Mouse (Mus musculus): Measurements from ENCODE around the gene Ski.

Ski gene

DNA sequence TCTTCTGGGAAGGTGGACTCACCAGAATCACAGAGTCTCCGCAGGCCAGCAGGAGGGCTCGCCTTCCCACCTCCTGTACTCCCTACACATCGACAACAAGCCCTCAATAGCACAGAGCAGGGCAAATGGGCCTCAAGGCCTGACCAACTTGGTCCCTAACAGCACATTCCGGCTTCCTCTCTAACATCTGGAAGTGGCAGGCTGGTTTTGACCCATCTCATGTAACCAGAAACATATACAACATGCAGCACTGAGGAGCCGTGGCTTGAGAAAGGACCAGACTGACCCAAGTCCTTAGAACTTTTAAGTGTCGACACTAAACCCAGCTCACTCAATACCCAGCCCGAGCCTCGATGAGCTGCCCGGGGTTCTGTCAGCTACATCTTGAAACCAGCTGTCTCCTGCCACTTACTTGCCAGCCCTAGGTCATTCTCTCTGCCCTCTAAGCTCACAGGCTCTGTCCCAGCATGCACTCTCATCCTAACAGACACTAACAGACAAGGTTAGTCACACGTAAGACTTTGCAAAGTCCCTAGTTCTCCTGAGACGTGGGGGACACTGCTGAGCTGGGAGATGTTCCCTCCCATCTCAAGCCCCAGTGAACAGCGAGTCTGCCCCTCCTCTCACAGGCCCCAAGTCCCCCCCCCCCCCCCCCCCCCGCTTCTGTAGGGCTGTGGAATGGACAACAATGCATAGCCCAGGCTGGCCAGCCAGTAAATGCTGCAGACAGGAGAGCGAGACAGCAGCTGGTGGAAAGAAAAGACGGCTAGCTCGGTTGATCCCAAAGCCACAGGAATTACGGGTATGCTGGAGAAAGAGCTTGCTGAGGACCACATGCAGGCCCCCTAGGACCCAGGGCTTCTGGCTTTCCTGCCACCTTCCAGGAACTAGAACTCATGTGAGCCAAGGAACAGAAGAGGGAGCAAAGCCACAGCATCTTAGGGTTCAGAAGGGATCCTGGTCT lies 48.3 kb downstream of the Ski start:
- DNase-seq, result no peak

DNA sequence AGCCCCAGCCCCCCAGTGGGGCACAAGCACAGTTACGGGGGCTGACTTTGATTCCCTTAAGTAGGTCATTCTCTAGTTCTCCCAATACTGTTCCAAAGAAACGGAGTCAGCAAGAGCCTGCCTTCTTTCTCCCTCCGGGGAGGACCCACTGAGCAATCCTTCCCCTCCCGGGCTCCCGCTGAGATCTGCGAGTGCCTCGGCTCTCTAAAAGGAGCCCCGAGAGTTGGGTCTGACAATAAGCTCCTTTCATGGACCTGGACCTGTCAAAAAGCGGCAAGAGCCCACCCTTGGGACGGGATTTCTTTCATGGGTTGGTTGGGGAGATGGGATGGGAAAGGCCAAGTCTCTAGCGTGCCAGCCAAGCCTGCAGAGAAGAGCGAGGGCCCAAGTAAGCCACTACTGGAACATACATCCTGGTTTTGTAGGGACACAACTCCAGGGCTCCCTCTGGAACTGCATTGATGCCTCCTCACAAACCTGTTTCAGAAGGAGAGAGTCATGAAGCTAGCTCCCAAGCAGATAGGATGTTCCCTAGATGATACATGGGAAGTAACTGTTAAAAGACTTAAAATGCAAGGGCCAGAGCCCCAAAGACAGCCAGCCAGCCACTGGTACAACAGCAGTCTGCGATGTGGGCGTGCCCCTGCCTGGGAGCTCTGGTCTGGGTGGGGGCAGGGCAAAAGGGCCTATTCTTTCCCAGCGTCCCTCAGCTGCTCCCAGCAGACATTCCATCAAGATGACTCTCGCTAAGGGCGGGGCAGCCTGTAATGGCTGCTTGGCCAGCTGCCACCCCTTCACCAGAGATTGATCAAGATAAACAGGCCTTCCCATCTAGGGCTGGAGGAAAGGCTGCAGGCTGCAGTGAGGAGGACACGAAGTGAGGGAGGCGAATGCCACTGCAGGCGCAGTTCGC lies 49.2 kb downstream of the Ski start:
- peak; percentile 97 to 98 for DNase-seq

DNA sequence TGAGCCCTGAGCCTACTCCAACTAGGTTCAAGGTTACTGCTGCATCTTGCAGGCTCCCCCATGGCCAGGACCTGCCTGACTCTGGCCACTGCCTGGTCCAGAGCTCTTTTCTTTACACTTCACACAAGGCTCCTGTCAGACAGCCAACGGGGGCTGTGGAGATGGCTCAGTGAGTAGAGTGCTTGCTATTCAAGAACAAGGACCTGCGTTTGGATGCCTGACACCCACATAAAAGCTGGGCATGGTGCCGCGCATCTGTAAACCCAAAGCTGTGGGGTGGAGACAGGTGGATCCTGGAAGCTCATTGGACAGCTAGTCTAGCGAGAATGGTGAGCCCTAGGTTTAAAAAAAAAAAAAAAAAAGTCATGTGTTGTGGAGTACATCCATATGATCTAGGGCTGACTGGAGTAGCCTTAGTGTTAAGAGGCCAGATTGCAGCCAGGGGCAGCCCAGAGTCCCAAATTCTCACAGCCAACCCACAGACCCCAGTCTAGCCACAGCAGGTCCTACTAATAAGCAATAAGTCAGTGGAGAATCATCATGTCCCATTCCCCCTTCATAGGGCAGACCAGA lies 50.3 kb downstream of the Ski start:
- DNase-seq, result no peak

DNA sequence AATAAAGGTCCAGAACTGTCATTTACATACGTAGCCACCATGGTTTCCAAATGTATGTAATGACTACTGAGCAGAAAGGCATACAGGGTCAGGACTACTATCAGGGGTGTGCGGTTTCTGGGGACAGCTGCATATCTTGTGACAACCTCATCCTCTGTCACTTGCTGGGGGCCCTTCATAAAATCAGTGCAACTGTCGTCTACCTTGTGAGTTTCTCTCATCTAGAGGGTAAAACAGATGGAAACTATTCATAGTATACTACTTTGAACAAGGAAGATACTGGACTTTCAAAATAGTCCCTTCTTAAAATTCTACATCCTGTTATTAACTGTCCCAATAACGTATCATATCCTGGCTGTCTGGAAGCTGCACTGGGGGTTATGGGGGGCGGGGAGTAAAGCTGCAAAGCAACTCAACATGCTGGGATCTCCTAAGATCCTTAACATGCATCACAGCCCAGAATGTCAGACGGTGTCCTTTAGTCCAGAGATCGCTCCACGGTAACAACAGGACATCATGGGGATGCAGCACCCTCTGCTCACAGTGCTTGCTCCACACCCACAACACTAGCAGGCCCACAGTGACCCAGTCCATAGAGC lies 51.7 kb downstream of the Ski start:
- DNase-seq, result no peak

DNA sequence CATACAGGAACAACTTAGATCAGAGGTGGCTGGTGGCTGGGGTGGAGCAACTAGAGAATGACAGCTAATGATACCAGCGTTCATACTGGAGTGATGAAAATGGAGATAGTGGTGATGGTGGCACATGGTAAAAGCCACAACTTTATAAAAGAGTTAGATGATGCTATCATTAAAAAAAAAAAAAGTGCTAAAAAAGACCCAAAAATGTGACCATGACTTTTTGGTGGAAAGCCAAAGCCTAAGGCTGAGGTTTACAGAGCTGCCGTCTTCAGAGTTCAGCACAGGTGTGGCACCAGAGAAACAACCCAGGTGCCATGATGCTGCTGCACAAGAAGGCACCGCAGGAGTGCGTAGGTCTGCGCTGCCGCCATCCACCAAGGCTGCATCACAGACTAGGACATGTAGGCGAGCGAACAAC lies 53.5 kb downstream of the Ski start:
- no peak for DNase-seq

DNA sequence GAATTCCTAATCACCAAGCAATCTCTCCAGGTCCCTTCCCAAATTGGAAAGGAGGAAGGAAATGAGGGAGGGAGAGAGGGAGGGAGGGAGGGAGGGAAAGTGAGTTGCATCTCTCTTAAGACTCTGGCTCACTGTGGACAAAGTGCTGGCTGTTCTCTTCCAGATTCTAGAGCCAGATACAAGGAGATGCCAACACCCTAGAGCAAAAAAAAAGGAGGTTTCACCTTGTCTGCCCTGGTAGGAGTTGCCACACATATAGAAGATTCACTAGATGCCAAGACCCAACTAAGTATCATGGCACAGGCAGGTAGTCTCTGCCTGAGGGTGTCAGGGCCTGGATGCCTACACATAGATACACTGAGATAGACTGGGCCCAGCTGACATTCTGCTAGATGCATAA lies 56.5 kb downstream of the Ski start:
- no peak for DNase-seq

DNA sequence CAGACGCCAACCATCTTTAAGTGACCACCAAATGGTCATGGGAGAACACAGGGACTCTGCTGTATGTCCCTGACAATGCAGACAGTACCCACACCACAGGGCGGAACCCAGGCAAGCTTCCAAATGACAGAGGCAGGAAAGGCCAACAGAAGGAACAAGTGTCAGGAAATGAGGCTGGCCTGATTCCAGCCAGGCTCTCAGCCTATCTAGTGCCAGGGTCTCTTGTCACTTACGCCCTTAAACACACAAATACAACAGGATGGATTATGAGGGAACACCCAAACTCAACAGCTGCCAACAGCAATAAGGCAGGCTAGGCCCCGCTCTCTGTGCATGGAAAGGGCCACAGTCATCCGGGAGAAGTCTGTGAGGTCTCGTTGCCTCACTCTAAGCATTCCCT lies 57.8 kb downstream of the Ski start:
- peak; percentile 89 to 90 for DNase-seq

DNA sequence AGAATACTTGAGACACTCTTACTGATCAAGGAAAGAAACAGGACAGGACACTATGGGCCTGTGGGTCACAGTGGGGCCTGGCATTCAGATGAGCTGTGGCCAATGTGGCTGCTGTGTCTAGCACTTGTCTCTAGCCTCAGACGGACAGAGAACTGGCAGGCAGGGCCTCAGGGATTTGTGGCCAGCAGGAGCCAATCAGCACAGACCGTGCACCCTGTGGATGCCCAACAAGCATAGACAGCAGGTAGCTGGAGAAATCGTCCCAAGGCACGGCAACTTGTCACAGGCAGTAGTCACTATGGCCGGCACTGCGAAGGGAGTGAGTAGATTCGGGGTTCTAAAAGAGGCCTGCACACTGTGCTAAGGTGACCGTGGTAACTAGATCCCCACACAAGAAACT lies 58.7 kb downstream of the Ski start:
- DNase-seq, result no peak

DNA sequence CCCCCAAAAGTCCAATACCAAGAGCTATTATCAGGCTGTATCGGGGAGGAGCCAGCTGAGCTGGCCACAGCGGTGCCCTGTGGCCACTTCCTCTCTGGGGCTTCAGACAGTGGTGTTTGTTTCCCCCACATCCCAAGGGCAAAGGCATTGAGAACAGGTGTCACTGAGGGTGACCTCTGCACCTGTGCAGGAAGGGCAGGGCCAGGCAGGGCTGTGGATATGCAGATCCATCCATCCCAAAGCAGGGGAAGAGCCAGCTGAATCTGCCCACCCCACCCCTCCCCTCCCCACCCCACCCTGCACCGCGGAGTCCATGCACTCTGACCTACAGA lies 59.1 kb downstream of the Ski start:
- DNase-seq, result peak in 1 of 2 experiments; percentile 57

DNA sequence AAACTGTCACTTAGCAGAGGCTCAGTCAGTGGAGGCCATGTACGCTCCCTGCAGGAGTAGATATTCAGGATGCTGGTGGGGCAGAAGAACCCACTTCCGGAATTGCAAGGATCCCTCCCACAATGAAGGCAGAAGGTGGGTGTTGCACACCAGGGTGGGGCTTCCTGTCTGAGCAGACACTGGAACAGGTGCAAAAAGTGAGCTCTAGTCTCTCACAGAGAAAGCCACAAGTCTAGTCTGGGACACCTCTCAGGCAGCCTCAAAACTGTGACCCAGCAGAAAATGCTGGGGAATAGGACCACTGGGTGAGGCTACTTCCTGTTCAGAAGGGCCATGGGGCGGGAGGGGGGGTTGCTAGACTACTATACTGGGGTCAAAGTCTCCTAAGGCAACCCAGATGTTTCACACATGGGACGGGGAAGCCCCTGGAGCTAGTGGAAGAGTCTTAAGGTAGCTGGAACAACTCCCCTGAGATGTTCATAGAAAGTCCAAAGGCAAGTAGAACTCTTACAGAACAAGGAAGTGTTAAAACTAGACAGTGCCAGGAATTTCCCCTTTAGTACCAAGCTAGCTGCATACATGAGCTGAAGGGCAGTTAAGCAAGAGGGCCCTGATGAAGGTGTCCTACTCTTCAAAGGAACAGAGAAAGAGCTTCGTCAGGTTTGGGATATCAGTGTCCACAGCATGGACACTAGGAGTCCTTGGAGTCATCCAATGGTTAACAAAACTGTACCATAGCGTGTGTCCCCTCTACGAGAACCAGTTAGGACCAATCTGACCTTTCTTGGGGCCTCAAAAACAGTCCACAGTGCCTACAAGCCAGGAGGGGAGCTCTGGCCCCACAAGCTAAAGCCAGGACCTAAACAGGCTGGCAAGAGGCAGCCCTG lies 59.7 kb downstream of the Ski start:
- DNase-seq, result no peak

DNA sequence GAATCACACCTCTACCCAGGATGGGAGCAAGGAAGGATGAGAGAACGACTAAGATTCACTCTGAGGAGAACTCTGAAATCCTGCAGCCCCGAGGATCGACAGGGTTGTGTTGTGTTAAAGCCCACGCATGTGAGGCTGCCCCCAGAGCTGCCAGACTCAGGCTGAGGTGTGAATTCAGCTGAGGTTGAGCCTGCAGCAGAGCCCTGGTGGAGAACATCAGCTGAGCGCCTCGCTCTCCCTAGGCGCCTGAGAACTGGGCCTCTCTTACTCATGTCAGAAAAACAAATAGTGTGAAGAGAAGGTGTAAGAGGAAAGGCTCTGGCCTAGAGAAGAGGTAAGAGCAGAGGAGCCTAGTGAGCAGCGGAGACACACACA lies 63.9 kb downstream of the Ski start:
- no peak for DNase-seq

DNA sequence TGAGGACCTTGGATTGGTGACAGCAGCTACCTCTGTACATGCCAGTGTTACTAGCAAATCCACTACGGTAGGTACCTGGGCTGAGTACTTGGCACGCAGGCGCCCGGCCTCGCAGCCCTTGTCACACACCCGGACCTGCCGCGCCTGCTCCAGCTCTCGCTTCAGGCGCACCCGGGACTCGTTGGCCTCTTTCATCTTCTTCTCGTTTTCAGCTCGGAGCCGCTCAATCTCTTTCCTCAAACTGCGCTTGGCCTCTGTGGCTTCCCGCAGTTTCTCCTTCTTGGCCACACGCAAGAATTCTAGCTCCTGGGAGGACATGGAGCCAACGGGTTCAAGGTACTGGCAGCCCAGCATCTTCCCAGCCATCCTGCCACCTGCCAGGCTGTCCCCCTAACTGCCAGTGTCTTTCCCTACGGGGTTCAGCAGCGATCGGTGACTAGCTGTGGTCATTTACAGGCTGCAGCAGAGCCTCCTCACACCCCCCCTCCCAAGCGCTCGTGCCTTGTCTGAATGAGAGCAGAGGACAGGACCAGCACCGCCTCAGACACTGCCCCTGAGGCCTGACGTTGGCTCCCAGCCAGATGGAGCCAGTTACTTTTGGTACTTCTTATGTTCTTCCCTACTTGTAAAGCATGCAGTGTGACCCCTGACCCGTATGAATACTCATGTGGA lies 64.4 kb downstream of the Ski start:
- peak; percentile 43 to 72 for DNase-seq

DNA sequence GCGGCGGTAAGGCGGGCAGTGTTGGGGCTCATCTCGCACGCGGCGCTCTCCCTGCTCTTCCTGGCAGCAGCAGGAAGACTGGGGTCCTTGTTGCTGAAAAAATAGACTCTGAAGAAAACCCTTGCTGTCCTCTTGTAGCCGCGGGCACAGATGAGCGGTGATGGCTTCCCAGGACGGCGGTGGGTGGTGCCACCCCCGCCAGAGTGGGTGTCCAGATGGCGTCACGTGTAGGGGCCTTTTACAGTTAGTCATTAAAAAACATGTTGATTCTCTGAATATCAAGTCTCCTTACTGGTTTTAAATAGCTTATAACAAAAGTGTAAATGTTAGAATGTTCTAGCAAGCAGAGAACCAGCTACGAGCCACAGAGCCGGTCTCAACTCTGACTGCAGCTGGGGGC lies 65.7 kb downstream of the Ski start:
- no peak for DNase-seq

DNA sequence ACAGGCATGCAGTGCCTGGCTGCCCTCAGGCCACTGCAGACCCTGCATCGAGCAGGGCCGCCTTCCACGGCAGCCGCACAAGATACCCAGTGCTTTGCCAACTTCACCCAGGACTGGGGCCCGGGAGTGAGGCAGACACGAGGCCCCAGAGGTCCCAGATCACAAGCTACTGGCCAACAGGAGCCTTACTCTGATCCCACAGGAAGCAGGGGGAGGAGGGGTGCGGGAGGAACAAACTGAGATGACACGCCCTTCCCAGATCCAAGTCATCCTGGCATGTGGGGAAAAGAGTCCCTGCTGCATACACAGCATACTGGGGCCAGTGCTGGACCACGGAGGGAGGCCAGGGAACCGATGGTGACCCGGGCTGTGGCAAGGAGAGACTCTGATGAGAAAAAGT lies 67.4 kb downstream of the Ski start:
- DNase-seq, result peak; percentile 56 to 79

DNA sequence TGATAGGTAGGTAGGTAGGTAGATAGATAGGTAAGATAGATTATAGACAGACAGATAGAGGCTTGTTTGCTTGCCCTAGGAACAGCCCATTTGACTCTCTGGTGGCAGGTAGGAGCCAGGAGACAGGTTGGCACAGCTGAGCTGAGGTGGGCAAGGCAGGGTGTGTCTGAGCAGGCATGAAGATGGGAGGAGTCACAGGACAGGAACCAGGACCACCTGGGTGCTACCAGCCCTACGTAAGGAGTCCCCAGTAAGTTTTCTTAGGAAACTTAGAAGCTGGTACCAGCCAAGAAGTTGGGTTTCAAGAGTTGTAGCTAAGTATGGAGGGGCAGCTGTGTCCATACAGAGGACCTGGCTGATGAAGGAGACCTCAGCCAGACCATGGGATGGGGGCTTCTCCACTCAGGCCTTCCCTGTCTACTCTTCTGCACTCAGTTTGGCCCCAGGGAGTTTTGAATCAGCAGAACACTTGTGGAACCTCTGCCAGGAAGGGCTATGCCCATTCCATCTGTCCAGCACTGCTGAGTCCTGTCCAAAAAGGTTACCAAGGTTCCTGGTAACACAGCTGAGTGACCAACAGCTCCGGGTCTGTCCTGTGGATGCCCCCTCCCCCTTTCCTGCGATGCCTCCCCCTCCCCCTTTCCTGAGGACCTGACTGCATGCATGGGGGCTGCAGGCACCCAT lies 68.9 kb downstream of the Ski start:
- DNase-seq, result no peak

DNA sequence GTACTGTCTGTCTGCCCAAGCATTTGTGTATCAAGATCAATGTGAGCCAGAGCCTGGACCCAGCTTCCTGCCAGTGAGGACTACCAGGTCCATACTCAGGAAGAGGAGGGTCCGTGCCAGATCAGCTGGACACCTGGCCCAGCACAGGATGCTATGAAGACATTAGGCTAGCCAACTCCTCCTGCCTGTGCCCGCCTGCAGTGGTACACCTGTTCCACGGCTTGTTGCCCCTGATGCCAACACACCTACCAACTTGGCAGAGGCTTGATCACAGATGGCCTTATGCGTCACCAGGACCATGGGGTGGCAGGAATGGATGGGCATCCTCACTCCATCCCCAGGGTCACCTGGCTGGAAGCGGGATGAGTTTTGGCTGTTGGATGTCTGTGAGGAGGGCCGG lies 69.9 kb downstream of the Ski start:
- no peak for DNase-seq

DNA sequence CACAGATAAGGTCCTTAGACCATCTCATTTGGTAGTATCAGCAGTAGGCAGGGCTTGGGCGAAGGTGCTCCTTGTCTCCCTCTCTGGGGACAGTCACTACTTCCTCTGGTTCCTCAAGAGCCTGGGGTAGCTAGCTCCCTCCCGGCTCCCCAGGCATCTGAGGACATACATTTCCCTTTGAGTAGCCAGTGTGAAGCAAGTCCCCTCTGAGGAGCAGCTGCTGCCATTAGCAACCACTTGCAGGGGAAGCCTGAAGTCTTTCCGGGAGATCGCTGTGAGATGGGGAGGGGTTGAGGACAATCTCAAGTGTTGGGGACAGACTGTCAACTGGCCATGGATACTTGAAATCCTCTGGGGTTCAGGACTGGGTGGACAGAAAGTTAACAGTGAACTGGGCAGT lies 70.5 kb downstream of the Ski start:
- no peak for DNase-seq

DNA sequence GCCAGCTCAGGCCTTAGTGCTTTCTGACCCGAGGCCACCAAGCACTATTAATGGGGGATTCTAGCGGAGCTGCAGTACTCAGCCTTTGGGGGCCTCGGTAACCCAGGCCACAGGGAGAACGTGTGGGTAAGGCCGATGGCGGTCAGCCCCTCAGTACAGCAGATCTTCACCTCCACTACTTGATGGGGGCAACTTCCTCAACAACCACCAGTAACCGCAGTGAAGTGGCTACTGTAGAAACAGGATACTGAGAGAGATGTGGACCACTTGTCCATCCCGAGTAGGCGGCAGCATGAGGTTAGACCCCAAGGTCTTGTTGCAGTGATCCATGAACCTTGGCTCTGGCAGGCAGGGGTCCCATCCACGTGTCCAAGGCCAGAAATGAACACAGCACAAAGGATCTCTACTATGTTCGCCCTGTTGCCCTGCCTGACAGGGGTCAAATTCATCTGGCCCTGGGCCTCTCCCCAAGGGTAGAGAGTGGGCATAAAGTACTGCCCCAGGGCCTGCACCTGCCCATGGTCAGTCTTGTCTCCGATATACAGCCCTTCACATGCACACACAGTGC lies 71.1 kb downstream of the Ski start:
- peak in 1 of 2 experiments; percentile 50 for DNase-seq

DNA sequence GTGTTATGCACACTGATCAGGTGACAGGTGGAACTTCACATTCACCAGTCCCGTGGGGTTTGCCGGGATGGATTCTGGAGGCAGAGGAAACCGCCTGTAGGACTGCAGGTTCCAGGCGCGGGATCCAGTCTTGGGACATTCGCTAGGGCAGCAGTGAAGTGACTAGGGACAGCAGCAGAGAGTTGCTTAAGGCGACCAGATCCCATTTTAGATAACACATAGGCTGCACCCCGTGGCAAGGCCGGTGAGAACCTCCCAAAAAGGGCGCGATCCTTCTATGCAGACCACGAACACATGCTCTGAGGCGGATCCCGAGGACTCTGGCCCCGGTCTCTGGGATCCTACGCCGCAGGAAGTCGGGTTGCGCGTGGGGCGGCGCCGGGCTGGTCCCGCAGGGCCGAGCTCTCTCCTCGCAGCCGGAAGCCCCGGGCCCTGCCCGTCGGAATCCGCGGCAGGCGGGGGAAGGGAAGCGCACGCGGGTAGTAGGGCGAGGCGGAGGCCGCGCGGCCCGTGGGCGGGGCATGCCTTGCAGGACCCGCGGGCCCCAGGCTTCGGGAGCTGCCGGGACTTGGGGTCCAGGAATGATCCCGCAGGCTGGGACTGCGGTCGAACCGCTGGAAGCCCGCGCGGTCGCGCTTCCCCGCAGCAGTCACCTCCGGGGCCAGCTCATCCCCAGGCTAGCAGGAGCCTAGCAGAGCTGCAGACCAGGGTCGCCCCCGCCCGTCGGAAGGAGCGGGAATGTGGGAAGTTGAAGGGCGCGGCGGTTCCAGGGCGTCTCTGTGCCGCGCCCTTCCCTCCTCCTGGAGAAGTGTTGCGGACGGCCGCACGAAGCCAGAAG lies 71.9 kb downstream of the Ski start:
- peak; percentile 90 to 95 for DNase-seq

DNA sequence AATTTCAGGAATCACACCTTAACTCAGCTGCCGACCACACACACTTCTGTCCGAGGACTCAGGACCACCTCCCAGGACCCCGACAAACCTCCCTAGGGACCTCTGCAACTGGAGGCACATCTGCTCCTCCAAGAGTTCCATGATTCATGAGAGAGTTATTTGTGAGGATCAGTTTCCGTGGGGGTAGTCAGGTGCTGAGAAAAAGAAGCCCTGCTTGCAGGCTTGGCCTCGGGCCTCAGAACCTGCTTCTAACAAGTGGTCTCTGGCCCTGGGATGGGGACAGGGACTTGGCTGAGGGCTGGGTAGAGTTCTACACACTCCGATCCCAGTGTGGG lies 72.5 kb downstream of the Ski start:
- DNase-seq, result no peak
